Mouse (Mus musculus) mesoderm, embryonic 11.5 days (tissue): ENCODE measurements at regions not wholly inside any gene's neighbourhood (a gene's known extent, or its start where the extent isn't known, plus 50 kb on each side); places are given as distances from the start of the nearest gene placed in this dataset.
A peak's percentile ranks its signal among the peaks of the same experiment; 100 is the strongest.

Source experiments
- DNase-seq: peaks from one replicate; pipeline ENCODE4 v3.0.0-alpha.2; 2012; ENCODE audit warnings: low read depth, low spot score

- DNase-seq, result peak; percentile 14
Measured at GRCm38 (mm10) chr15:65347277-65347676, 332.6 kb upstream of the Gm21961 start.

- DNase-seq, result no peak
Measured at GRCm38 (mm10) chr15:65342501-65342900, 327.8 kb upstream of the Gm21961 start.

- DNase-seq, result no peak
Measured at GRCm38 (mm10) chr15:65334076-65334475, 319.4 kb upstream of the Gm21961 start.

- DNase-seq, result no peak
Measured at GRCm38 (mm10) chr15:65308066-65308465, 293.4 kb upstream of the Gm21961 start.

- DNase-seq, result no peak
Measured at GRCm38 (mm10) chr15:65258816-65259215, 244.1 kb upstream of the Gm21961 start.

- DNase-seq, result no peak
Measured at GRCm38 (mm10) chr15:65222504-65222903, 207.8 kb upstream of the Gm21961 start.

- no peak for DNase-seq
Measured at GRCm38 (mm10) chr15:65217908-65218307, 203.2 kb upstream of the Gm21961 start.

GRCm38 (mm10) chr15:65196307-65196706 is 181.6 kb upstream of the Gm21961 start:
- no peak for DNase-seq

- DNase-seq, result no peak
Measured at GRCm38 (mm10) chr15:65193654-65194053, 178.9 kb upstream of the Gm21961 start.
